Mouse (Mus musculus) kidney, embryonic 16.5 days (tissue): ENCODE results near the gene Nrxn3. TPM values are rescaled to one million over a fixed set of nuclear protein-coding genes. Genes with fewer than 3 reads are reported as not detected.

Experiments used
- ATAC-seq: fragments of 200-750 bp; cut with Nextera tagmentation; 2 replicates; pipeline ENCODE4 v1.8.0; 2017; ENCODE audit warnings: moderate TSS enrichment; ENCODE audit not compliant: low FRiP score, low TSS enrichment
- H3K27ac ChIP-seq: fragments of 300-500 bp; sonication (generic); 2 replicates; pipeline ENCODE4 v1.5.1; 2014; ENCODE audit warnings: low read length
- H3K27me3 ChIP-seq: fragments of 300-500 bp; sonication (generic); 2 replicates; pipeline ENCODE4 v1.6.1; 2014; ENCODE audit warnings: low read length, control low read depth, mixed read lengths; ENCODE audit not compliant: insufficient read depth
- H3K36me3 ChIP-seq: fragments of 300-500 bp; sonication (generic); 2 replicates; pipeline ENCODE4 v1.6.1; 2014; ENCODE audit warnings: low read length, control low read depth, mixed read lengths; ENCODE audit not compliant: insufficient read depth
- H3K4me1 ChIP-seq: fragments of 300-500 bp; sonication (generic); 2 replicates; pipeline ENCODE4 v1.6.1; 2014; ENCODE audit warnings: low read length, control low read depth, mixed read lengths; ENCODE audit not compliant: insufficient read depth
- H3K4me2 ChIP-seq: fragments of 300-500 bp; sonication (generic); replicated peaks from 2 replicates; pipeline ENCODE4 v1.6.1; 2014; ENCODE audit warnings: low read depth, low read length
- H3K4me3 ChIP-seq: fragments of 300-500 bp; sonication (generic); 2 replicates; pipeline ENCODE4 v1.5.1; 2014; ENCODE audit warnings: mild to moderate bottlenecking, low read length
- H3K9ac ChIP-seq: fragments of 300-500 bp; sonication (generic); replicated peaks from 2 replicates; pipeline ENCODE4 v1.6.1; 2014; ENCODE audit warnings: low read length
- H3K9me3 ChIP-seq: fragments of 300-500 bp; sonication (generic); 2 replicates; pipeline ENCODE4 v1.6.1; 2016; ENCODE audit warnings: low read length, control low read depth
- WGBS: fragments of 180-500 bp; shearing (Covaris S2); extraction: QIAGEN DNeasy Blood & Tissue Kit; methylation state at CpG from one replicate; pipeline ENCODE4 v1.1.7; 2014; 5-methylcytosine and 5-hydroxymethylcytosine counted together
- polyA plus RNA-seq: library from polyadenylated mRNA; unstranded; fragments of >200 nt; fragmentation: Nextera tagmentation; extraction: Ambion mirVana; gene quantifications from 2 replicates; pipeline ENCODE4 v1.2.1, GENCODE M21; 2015

Gene Nrxn3
- polyA plus RNA-seq, 1 experiment from 2014 or later = 5.1 TPM

GRCm38 (mm10) chr12:89953237-89953636, 1230.6 kb downstream of the Nrxn3 start:
- H3K9ac ChIP-seq = no peak overlapping the region
- no peak overlapping the region for H3K4me2 ChIP-seq
- no peaks in the 10 kb centered on the region for H3K36me3 ChIP-seq
- H3K27me3 ChIP-seq = no peaks in the 10 kb centered on the region
- no peak overlapping the region for H3K4me3 ChIP-seq
- no peak overlapping the region for H3K27ac ChIP-seq
- no peak; the same call in 1 of the 2 replicates for ATAC-seq
- H3K9me3 ChIP-seq = no peaks in the 10 kb centered on the region
- H3K4me1 ChIP-seq = no peaks in the 10 kb centered on the region

GRCm38 (mm10) chr12:89953649-89954048, 1231.0 kb downstream of the Nrxn3 start:
- H3K9ac ChIP-seq = no peak overlapping the region
- H3K9me3 ChIP-seq = no peaks in the 10 kb centered on the region
- no peaks in the 10 kb centered on the region for H3K27me3 ChIP-seq
- H3K4me3 ChIP-seq = no peak overlapping the region
- no peak overlapping the region for H3K27ac ChIP-seq
- H3K36me3 ChIP-seq = no peaks in the 10 kb centered on the region
- H3K4me2 ChIP-seq = no peak overlapping the region
- no peak for ATAC-seq
- 39% methylated on average over 3 of the region's 3 CpGs for WGBS
- no peaks in the 10 kb centered on the region for H3K4me1 ChIP-seq

GRCm38 (mm10) chr12:89954441-89955070, 1231.9 kb downstream of the Nrxn3 start:
- no peak for ATAC-seq
- WGBS = 69% methylated on average over 5 of the region's 5 CpGs
- Histone ChIP-seq H3K36me3 (no peaks in the 10 kb centered on the region), H3K27ac (no peak overlapping the region), H3K4me3 (no peak overlapping the region), H3K27me3 (no peaks in the 10 kb centered on the region), H3K4me1 (no peaks in the 10 kb centered on the region), H3K9ac (no peak overlapping the region), H3K4me2 (no peak overlapping the region), H3K9me3 (no peaks in the 10 kb centered on the region)

- Histone ChIP-seq H3K27me3 (no peaks in the 10 kb centered on the region), H3K9ac (no peak overlapping the region), H3K4me1 (no peaks in the 10 kb centered on the region), H3K36me3 (no peaks in the 10 kb centered on the region), H3K4me2 (no peak overlapping the region), H3K9me3 (no peaks in the 10 kb centered on the region), H3K27ac (no peak overlapping the region), H3K4me3 (no peak overlapping the region)
- ATAC-seq = no peak
- 67% methylated on average over 1 of the region's 1 CpGs for WGBS
Measured at GRCm38 (mm10) chr12:89963073-89963472, 1240.4 kb downstream of the Nrxn3 start.

- 90% methylated on average over 4 of the region's 4 CpGs for WGBS
- H3K4me2 ChIP-seq = no peak overlapping the region
- ATAC-seq = no peak
Measured at GRCm38 (mm10) chr12:89976648-89977047, 1254.0 kb downstream of the Nrxn3 start.

GRCm38 (mm10) chr12:89977479-89977878, 1254.8 kb downstream of the Nrxn3 start:
- no peaks in the 10 kb centered on the region for H3K4me1 ChIP-seq
- H3K4me2 ChIP-seq = no peak overlapping the region
- ATAC-seq = no peak

More at GRCm38 (mm10) chr12:89976648-89977047, 1254.0 kb downstream of the Nrxn3 start:
- Histone ChIP-seq H3K4me1 (no peaks in the 10 kb centered on the region), H3K4me3 (no peak overlapping the region), H3K36me3 (no peaks in the 10 kb centered on the region), H3K9ac (no peak overlapping the region), H3K9me3 (no peaks in the 10 kb centered on the region), H3K27me3 (no peaks in the 10 kb centered on the region), H3K27ac (no peak overlapping the region)

GRCm38 (mm10) chr12:89979190-89979589, 1256.5 kb downstream of the Nrxn3 start:
- 78% methylated on average over 1 of the region's 1 CpGs for WGBS
- Histone ChIP-seq H3K36me3 (no peaks in the 10 kb centered on the region), H3K27me3 (no peaks in the 10 kb centered on the region), H3K27ac (no peak overlapping the region), H3K9me3 (no peaks in the 10 kb centered on the region), H3K9ac (no peak overlapping the region), H3K4me3 (no peak overlapping the region), H3K4me1 (no peaks in the 10 kb centered on the region), H3K4me2 (no peak overlapping the region)
- ATAC-seq = no peak

More at GRCm38 (mm10) chr12:89977479-89977878, 1254.8 kb downstream of the Nrxn3 start:
- WGBS = 83% methylated on average over 5 of the region's 5 CpGs
- H3K27ac ChIP-seq = no peak overlapping the region
- no peak overlapping the region for H3K9ac ChIP-seq
- no peaks in the 10 kb centered on the region for H3K36me3 ChIP-seq
- H3K4me3 ChIP-seq = no peak overlapping the region
- no peaks in the 10 kb centered on the region for H3K9me3 ChIP-seq
- no peaks in the 10 kb centered on the region for H3K27me3 ChIP-seq

- Histone ChIP-seq H3K27ac (no peak overlapping the region), H3K27me3 (no peaks in the 10 kb centered on the region), H3K9ac (no peak overlapping the region), H3K9me3 (no peaks in the 10 kb centered on the region), H3K36me3 (no peaks in the 10 kb centered on the region), H3K4me2 (no peak overlapping the region), H3K4me3 (no peak overlapping the region), H3K4me1 (no peaks in the 10 kb centered on the region)
- ATAC-seq = no peak
- 83% methylated on average over 5 of the region's 5 CpGs for WGBS
Measured at GRCm38 (mm10) chr12:89982445-89982844, 1259.8 kb downstream of the Nrxn3 start.

DNA sequence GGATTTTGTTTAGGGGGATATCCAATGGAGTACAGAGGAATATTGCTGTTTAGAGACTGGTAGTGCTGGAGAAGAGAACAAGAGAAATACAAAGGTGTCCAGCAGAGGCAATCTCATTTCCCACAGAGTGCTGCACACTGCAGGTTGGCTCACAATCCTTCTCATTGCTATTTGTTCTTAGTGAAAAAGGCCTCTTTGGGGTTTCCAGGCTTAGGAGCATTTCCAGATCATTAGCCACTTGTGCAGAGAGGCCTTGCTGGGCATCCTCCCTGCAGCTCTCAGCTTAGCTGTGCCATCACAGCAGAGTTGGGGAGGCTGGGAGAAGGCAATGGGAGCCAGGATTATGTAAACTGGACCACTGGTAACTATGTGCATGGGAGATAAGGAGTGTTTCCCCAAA, 1260.7 kb downstream of the Nrxn3 start:
- H3K4me2 ChIP-seq = no peak overlapping the region
- no peak overlapping the region for H3K9ac ChIP-seq
- no peaks in the 10 kb centered on the region for H3K9me3 ChIP-seq
- no peak for ATAC-seq
- H3K4me1 ChIP-seq = no peaks in the 10 kb centered on the region
- H3K27ac ChIP-seq = no peak overlapping the region
- H3K36me3 ChIP-seq = no peaks in the 10 kb centered on the region
- H3K4me3 ChIP-seq = no peak overlapping the region
- H3K27me3 ChIP-seq = no peaks in the 10 kb centered on the region

- no peak for ATAC-seq
- Histone ChIP-seq H3K4me2 (no peak overlapping the region), H3K9ac (no peak overlapping the region), H3K9me3 (no peaks in the 10 kb centered on the region), H3K27ac (no peak overlapping the region), H3K4me3 (no peak overlapping the region), H3K4me1 (no peaks in the 10 kb centered on the region), H3K27me3 (no peaks in the 10 kb centered on the region), H3K36me3 (no peaks in the 10 kb centered on the region)
- 78% methylated on average over 6 of the region's 6 CpGs for WGBS
Measured at GRCm38 (mm10) chr12:89986219-89986618, 1263.5 kb downstream of the Nrxn3 start.
